Mouse (Mus musculus) limb, embryonic 15.5 days (tissue): Measurements from ENCODE around the gene Gpr146. TPM values are rescaled to one million over a fixed set of nuclear protein-coding genes. Genes with fewer than 3 reads are reported as not detected.
A peak's percentile ranks its signal among the peaks of the same experiment; 100 is the strongest.
"Not testable (repeated sequence)": the region's sequence is repeated elsewhere in the genome, so short reads cannot be mapped to it uniquely, and the experiment has no call there.

Experiments used
- ATAC-seq: fragments of 200-750 bp; cut with Nextera tagmentation; 2 replicates; pipeline ENCODE4 v1.8.0; 2017; ENCODE audit warnings: low read depth, moderate TSS enrichment; ENCODE audit not compliant: insufficient number of reproducible peaks, low FRiP score, low TSS enrichment
- H3K27ac ChIP-seq: fragments of 300-500 bp; sonication (generic); 2 replicates; pipeline ENCODE4 v1.5.1; 2015; ENCODE audit warnings: moderate library complexity, mild to moderate bottlenecking, inconsistent platforms
- H3K27me3 ChIP-seq: fragments of 300-500 bp; sonication (generic); 2 replicates; pipeline ENCODE4 v1.6.1; 2015; ENCODE audit warnings: inconsistent platforms
- H3K36me3 ChIP-seq: fragments of 300-500 bp; sonication (generic); 2 replicates; pipeline ENCODE4 v1.6.1; 2015; ENCODE audit warnings: inconsistent platforms
- H3K4me1 ChIP-seq: fragments of 300-500 bp; sonication (generic); 2 replicates; pipeline ENCODE4 v1.6.1; 2015; ENCODE audit warnings: inconsistent platforms
- H3K4me2 ChIP-seq: fragments of 300-500 bp; sonication (generic); 2 replicates; pipeline ENCODE4 v1.6.1; 2015; ENCODE audit warnings: mild to moderate bottlenecking, inconsistent platforms
- H3K4me3 ChIP-seq: fragments of 300-500 bp; sonication (generic); 2 replicates; pipeline ENCODE4 v1.5.1; 2015; ENCODE audit warnings: mild to moderate bottlenecking, inconsistent platforms
- H3K9ac ChIP-seq: fragments of 300-500 bp; sonication (generic); 2 replicates; pipeline ENCODE4 v1.6.1; 2015; ENCODE audit warnings: inconsistent platforms
- H3K9me3 ChIP-seq: fragments of 300-500 bp; sonication (generic); 2 replicates; pipeline ENCODE4 v1.6.1; 2016; ENCODE audit warnings: inconsistent platforms
- WGBS: fragments of 180-500 bp; shearing (Covaris S2); methylation state at CpG from one replicate; pipeline ENCODE4 v1.1.7; 2015; 5-methylcytosine and 5-hydroxymethylcytosine counted together
- polyA plus RNA-seq: library from polyadenylated mRNA; unstranded; fragments of >200 nt; fragmentation: Nextera tagmentation; extraction: Ambion mirVana; gene quantifications from 2 replicates; pipeline ENCODE4 v1.2.1, GENCODE M21; 2015

The Gpr146 gene
- polyA plus RNA-seq = 2.6 and 3.1 TPM in 2 replicates

DNA sequence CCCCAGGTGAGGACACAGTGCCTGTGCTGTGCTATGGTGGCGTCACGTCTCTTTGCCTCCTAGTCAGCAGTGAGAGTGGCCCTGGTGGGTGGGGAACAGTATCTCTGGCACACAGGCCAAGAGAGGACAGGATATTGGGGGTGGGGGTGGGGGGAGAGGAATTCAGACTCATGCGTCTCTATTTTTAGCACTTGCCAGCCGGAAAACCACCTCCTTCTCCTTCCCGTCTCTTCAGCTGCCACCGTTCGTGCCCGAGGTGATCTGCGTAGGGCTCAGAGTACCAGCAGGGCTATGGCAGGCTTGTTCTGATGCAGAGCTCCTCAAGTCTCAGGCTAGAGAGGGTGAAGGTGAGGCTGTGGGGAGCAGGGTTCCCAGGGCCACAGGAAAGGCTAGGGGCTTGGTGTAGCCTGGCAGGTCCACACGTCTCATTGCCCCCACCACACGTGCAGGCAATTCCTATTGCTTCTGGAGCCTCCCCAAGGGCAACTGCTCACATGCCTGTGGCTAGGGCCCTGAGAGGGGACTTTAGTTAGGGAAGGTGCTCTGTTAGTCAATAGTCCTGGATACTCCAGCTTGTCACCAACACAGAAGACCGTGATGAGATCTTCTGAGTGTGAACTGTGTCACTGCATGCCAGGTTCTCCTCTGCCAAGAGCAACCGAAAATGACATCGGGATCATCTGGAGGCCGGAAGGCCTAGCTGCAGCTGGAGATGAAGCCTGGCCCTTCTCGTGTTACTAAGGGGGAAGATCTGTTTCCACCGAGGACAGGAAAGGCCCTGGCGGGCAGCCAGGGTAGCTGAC, at the start of gene Gpr146:
Gpr146 (plus strand) TSS at position 230 of the 803 bp plus-strand sequence.
- ATAC-seq = no peak
- H3K9ac ChIP-seq = no peak within 1 kb of the TSS
- WGBS = 50% methylated on average over 18 of the region's 18 CpGs
- no peak within 1 kb of the TSS for H3K4me3 ChIP-seq
- H3K27me3 ChIP-seq = no peaks in the 10 kb centered on the region
- H3K4me1 ChIP-seq = peaks cover 58% of the 10 kb centered on the region
- H3K36me3 ChIP-seq = no peaks in the 10 kb centered on the region
- peak within 1 kb of the TSS; percentile 75 for H3K27ac ChIP-seq
- H3K9me3 ChIP-seq = no peaks in the 10 kb centered on the region
- H3K4me2 ChIP-seq = 0 out of 2 replicates have a peak within 1 kb of the TSS, but pooled peaks have one; percentile 17

DNA sequence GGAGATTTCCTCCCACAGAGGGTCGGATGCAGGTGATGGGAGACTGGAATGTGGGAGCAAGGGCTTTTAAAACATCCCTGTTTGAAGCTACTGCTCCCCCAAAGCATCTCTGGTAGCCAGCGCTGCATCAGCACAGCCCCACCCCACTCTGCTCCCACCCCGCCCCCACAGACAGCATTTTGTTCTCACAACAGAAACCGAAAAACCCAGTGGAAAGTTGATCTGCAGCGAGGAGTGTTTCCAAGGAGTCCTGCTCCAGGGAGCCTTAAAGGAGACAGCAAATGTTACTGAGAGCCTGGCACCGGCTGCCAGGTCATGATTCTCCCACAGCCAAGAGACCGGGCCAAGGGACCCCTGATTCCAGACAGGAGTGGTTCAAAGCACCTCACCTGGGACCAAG, 46.7 kb upstream of the Gpr146 start:
- 65% methylated on average over 7 of the region's 7 CpGs for WGBS

DNA sequence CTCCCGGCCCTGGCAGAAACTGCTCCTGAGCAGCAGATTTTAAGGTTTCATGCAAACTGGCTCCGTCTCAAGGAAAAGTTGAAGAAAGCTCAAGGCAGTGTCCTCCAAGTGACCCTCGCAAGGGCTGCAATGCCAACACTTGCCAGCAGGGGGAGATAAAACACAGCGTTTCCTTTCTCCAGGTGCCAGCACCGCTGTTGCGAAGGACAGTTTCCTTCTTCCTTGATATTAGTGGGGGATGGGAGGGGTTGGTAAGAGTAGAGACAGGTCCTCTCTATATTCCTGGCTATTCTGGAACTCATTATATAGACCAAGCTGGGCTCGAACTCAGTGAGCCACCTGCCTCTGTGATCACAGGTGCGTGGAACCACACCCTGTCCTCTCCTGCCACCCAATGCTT, 45.8 kb upstream of the Gpr146 start:
- no peak for ATAC-seq

More for the DNA sequence above, 46.7 kb upstream of the Gpr146 start:
- Histone ChIP-seq H3K36me3 (peaks cover 8% of the 10 kb centered on the region), H3K9me3 (no peaks in the 10 kb centered on the region), H3K9ac (no peak overlapping the region), H3K4me1 (peaks cover 17% of the 10 kb centered on the region), H3K4me2 (no peak overlapping the region), H3K4me3 (no peak overlapping the region), H3K27ac (no peak overlapping the region), H3K27me3 (peaks cover 16% of the 10 kb centered on the region)
- no peak for ATAC-seq

DNA sequence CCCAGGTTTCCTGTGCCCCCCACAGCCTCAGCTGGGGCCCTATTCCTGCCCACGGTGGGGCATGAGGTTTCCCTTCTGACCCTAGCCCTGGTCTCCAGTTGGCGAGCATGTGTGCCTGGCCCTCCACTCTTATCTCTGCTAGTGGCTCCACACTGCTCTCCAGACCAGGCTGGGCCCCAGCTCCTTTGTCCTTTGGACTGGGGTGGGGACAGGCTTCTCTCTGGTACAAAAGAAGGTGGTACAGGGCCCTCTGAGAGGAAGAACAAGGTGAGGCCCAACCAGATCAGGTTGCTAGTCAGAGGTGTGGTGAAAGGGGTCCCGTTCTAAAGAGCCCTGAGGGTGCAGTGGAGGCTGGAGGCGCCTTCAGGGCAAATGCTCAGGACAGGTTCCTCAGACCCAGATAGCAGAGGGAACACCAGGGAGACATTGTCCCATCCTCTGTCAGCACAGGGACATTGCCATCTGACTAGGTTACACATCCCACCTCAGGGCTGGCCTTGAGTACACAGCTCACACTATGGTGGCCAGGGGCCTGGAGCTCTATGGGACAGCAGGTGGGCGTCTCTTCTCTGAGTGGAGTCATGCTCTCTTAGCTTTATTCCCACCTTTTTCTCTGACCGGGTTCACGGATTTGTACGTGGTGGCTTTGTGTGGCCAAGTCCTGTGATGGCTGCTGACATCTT, 44.8 kb upstream of the Gpr146 start:
- Histone ChIP-seq H3K27me3 (no peaks in the 10 kb centered on the region), H3K4me3 (no peak overlapping the region), H3K4me1 (peaks cover 16% of the 10 kb centered on the region; the same call in 1 of the 2 replicates), H3K36me3 (peaks cover 26% of the 10 kb centered on the region), H3K9ac (no peak overlapping the region), H3K4me2 (no peak overlapping the region), H3K27ac (no peak overlapping the region), H3K9me3 (no peaks in the 10 kb centered on the region)
- WGBS = 82% methylated on average over 8 of the region's 8 CpGs
- ATAC-seq = no peak

More for the DNA sequence above, 45.8 kb upstream of the Gpr146 start:
- no peak overlapping the region for H3K4me2 ChIP-seq
- 16% methylated on average over 8 of the region's 8 CpGs for WGBS
- H3K9ac ChIP-seq = no peak overlapping the region
- peaks cover 7% of the 10 kb centered on the region for H3K27me3 ChIP-seq
- no peaks in the 10 kb centered on the region for H3K9me3 ChIP-seq
- no peak overlapping the region for H3K27ac ChIP-seq
- H3K36me3 ChIP-seq = peaks cover 17% of the 10 kb centered on the region
- H3K4me3 ChIP-seq = no peak overlapping the region
- H3K4me1 ChIP-seq = peaks cover 16% of the 10 kb centered on the region; the same call in 1 of the 2 replicates

DNA sequence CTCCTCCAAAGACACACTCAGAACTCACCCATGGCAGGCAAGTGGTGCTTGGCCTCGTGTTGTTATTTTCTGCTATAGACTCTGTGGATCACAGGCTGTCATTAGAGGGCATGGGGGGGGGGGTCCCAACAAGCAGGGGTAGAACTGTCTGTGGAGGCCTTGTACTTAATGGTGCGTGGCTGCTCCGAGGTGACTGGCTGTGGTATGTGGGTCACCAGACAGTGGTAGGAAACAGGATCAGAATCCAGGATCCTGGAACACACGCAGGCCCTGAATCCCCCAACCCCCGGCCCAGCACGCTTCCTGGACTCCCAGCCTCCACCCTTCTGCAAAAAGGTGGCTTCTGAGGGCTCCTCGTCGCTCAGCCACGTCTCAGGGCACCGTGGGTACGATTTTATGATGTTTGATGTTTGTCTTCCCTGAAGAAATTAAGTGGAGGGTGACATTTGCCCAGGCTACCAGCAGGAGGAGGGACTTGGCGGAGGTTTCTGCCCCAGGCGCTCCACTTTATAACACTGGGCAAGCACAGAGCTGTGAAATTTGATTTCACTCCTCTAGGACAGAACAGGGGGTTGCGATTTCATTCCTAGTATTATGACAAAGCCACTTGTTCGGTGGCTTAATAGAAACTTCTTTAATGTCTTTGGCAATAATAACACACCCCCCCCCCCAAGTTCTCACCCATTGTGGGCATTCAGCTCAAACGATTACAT, 44.0 kb upstream of the Gpr146 start:
- H3K4me1 ChIP-seq = peaks cover 16% of the 10 kb centered on the region
- H3K27ac ChIP-seq = no peak overlapping the region
- no peak overlapping the region for H3K4me2 ChIP-seq
- 60% methylated on average over 16 of the region's 16 CpGs for WGBS
- no peak overlapping the region for H3K4me3 ChIP-seq
- no peaks in the 10 kb centered on the region for H3K27me3 ChIP-seq
- peaks cover 33% of the 10 kb centered on the region for H3K36me3 ChIP-seq
- ATAC-seq = no peak
- no peaks in the 10 kb centered on the region for H3K9me3 ChIP-seq
- no peak overlapping the region for H3K9ac ChIP-seq

DNA sequence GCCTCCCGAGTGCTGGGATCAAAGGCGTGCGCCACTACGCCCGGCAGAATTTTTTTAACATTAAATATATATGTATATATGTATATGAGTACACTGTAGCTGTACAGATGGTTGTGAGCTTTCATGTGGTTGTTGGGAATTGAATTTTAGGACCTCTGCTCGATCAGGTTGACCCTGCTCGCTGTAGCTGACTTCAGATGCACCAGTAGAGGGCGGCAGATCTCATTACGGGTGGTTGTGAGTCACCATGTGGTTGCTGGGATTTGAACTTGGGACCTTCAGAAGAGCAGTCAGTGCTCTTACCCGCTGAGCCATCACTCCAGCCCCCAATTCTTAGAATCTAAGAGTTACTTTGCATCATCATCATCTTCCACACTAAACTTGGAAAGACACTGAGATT, 43.1 kb upstream of the Gpr146 start:
- 85% methylated on average over 10 of the region's 10 CpGs for WGBS
- not testable (repeated sequence) for H3K9ac ChIP-seq, H3K9me3 ChIP-seq, H3K4me3 ChIP-seq, H3K27ac ChIP-seq, H3K27me3 ChIP-seq, H3K4me2 ChIP-seq, ATAC-seq
- Histone ChIP-seq H3K4me1 (peaks cover 16% of the 10 kb centered on the region), H3K36me3 (peaks cover 42% of the 10 kb centered on the region)

DNA sequence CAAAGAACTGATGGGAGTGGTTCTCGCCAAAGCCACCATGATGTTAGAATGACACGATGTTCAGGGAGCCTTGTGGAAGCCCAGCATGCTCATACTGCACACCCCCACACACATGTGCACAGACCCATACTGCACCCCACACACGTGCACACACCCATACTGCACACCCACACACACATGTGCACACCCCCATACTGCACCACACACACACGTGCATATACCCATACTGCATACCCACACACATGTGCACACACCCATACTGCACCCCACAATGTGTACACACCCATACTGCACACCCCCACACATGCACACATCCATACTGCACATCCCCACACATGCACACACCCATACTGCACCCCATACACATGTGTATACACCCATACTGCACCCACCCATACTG, 41.9 kb upstream of the Gpr146 start:
- Histone ChIP-seq H3K27me3 (no peaks in the 10 kb centered on the region), H3K9me3 (no peaks in the 10 kb centered on the region), H3K27ac (no peak overlapping the region), H3K4me2 (no peak overlapping the region), H3K36me3 (peaks cover 55% of the 10 kb centered on the region), H3K4me1 (peaks cover 16% of the 10 kb centered on the region), H3K9ac (no peak overlapping the region), H3K4me3 (no peak overlapping the region)
- 0 out of 2 replicates have a peak, but pooled peaks have one; percentile 23 for ATAC-seq
- WGBS = 84% methylated on average over 4 of the region's 4 CpGs

DNA sequence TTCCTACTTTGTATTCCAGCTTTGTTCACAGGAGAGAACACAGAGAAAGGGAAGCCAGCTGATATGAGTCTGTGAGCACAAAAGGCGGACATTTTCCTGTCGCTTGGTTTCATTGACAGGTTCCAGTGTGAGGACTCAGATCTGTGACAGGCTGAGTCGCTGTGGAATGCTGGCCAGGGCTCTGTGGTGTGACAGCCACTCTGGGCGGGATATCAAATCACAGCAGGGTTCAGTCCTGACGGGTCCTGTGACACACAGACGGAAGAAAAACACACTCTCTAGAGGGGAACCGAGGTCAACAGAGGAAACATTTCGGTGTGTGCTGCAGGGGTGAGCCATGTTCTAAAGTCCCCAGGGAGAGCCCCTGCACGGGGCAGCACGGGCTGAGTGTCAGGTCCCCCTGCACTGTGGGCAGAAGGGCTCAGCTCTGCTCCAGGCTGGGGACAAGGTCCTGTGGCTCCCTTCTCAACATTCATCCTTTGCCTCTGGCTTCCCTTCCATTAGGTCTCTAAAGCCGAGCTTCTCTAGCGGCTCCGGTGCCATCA, 39.6 kb upstream of the Gpr146 start:
- no peak overlapping the region for H3K4me2 ChIP-seq
- H3K4me1 ChIP-seq = peaks cover 4% of the 10 kb centered on the region
- no peaks in the 10 kb centered on the region for H3K27me3 ChIP-seq
- no peak overlapping the region; the same call in 1 of the 2 replicates for H3K27ac ChIP-seq
- peaks cover 73% of the 10 kb centered on the region for H3K36me3 ChIP-seq
- WGBS = 79% methylated on average over 13 of the region's 13 CpGs
- H3K9ac ChIP-seq = no peak overlapping the region
- H3K4me3 ChIP-seq = no peak overlapping the region
- no peak for ATAC-seq
- no peaks in the 10 kb centered on the region for H3K9me3 ChIP-seq

DNA sequence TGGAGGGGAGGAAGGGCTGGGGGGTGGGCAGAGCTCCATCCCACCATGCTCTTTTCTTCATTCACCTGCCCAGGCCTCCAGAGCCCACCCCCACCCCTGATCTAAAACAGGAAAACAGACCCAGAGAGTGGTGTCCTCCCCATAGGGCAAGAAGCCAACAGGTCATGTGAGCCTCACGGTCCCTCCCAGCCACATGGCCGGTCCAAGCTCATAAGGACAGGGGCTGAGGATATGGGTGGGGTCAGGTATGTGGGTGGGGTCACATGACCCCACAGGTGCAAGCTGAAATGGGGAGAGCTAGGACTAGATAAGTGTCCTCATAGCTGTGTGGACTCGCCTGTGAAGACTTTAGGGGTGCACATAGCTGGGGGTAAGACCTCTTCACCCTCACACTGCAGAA, 39.1 kb upstream of the Gpr146 start:
- Histone ChIP-seq H3K4me3 (no peak overlapping the region), H3K9ac (no peak overlapping the region), H3K27me3 (no peaks in the 10 kb centered on the region), H3K4me2 (no peak overlapping the region), H3K36me3 (peaks cover 73% of the 10 kb centered on the region), H3K27ac (no peak overlapping the region), H3K4me1 (peaks cover 5% of the 10 kb centered on the region), H3K9me3 (no peaks in the 10 kb centered on the region)
- 85% methylated on average over 3 of the region's 3 CpGs for WGBS
- ATAC-seq = no peak

DNA sequence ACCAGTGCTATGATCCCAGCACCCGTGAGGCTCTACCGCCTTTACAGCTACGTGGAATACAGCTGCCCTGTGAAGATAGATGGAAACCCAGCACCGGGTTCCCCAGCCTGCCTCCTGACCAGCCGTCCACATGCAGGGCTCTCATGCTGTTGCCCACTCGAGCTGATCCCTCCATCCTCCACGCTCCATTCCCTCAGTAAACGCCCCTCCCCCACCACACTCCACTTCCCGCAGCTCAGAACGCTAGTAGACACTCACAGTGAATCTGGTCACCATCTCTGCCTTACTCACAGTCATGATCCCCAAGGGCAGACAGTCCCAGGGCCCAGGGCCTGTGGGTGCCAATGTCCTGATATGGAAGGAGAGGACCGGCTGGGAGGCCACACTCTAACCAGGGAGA, 38.6 kb upstream of the Gpr146 start:
- Histone ChIP-seq H3K4me2 (no peak overlapping the region), H3K27ac (no peak overlapping the region), H3K4me3 (no peak overlapping the region), H3K4me1 (peaks cover 8% of the 10 kb centered on the region), H3K36me3 (peaks cover 73% of the 10 kb centered on the region), H3K9ac (no peak overlapping the region), H3K27me3 (no peaks in the 10 kb centered on the region), H3K9me3 (no peaks in the 10 kb centered on the region)
- ATAC-seq = no peak
- WGBS = 86% methylated on average over 11 of the region's 11 CpGs

DNA sequence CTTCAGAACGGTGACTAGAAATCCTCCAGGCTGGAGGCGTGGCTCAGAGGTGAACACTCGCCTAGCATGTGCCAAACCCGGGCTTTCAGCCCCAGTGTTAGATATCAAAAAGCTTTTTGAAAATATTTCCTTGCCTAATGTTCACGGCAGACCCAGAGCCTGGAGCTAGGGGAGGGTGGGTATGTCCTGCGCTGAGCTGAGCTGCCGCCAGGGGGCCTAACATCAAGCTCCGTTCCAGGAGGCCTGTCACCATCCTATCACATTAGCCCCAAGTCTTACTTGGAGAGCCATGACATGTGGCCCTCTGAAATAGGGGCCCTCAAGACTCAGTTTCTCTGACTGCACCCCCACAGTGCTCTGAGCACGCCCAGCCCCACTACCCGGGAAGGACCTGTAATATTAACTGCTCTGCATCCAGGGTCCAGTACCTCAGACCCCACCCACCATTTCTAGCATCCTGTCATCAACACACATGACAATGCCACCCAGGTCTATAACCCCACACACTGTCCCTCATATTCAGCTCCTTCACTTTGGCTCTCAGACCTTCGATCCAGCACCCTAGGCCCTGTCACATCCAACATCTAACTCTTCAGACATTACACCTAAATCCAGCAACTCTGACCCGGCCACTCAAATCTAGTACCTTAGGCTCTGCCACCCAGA, 33.3 kb upstream of the Gpr146 start:
- Histone ChIP-seq H3K27ac (peak overlapping the region; percentile 84), H3K4me1 (peaks cover 23% of the 10 kb centered on the region), H3K4me2 (peak overlapping the region; percentile 90), H3K27me3 (no peaks in the 10 kb centered on the region), H3K36me3 (peaks cover 33% of the 10 kb centered on the region), H3K4me3 (peak overlapping the region; percentile 83), H3K9me3 (no peaks in the 10 kb centered on the region), H3K9ac (peak overlapping the region; percentile 92)
- ATAC-seq = no peak
- WGBS = 4% methylated on average over 12 of the region's 12 CpGs
